Mouse (Mus musculus) stomach, postnatal 0 days (tissue): Measurements from ENCODE around the gene Fam198b.

Source experiments
- CTCF ChIP-seq: IDR thresholded peaks from 2 replicates; pipeline ENCODE4 v1.5.1; 2016; ENCODE audit warnings: antibody characterized with exemption, low read depth, mild to moderate bottlenecking, moderate library complexity
- EP300 ChIP-seq: optimal IDR thresholded peaks from 2 replicates; pipeline ENCODE3; 2016; ENCODE audit warnings: antibody characterized with exemption

- no peak for TF ChIP-seq CTCF
- TF ChIP-seq EP300: no peak
Measured at GRCm38 (mm10) chr3:79881645-79882044, 2.7 kb upstream of the Fam198b start.
